Mouse (Mus musculus) heart, postnatal 0 days (tissue): ENCODE measurements around the gene Qsox1. TPM values are rescaled to one million over a fixed set of nuclear protein-coding genes. Genes with fewer than 3 reads are reported as not detected.
A peak's percentile ranks its signal among the peaks of the same experiment; 100 is the strongest.

ENCODE experiments used
- ATAC-seq: fragments of 200-750 bp; cut with Nextera tagmentation; 2 replicates; pipeline ENCODE4 v1.8.0; 2017; ENCODE audit warnings: low read depth, moderate number of reproducible peaks, moderate library complexity; ENCODE audit not compliant: insufficient read depth
- DNase-seq: peaks from one replicate; pipeline ENCODE4 v3.0.0-alpha.2; 2016; ENCODE audit warnings: low spot score
- H3K27ac ChIP-seq: fragments of 300-500 bp; sonication (generic); 2 replicates; pipeline ENCODE4 v1.5.1; 2014; ENCODE audit warnings: low read depth, mild to moderate bottlenecking
- H3K27me3 ChIP-seq: fragments of 300-500 bp; sonication (generic); 2 replicates; pipeline ENCODE4 v1.6.1; 2014; ENCODE audit warnings: low read length, mixed read lengths; ENCODE audit not compliant: control insufficient read depth, insufficient read depth
- H3K36me3 ChIP-seq: fragments of 300-500 bp; sonication (generic); replicated peaks from 2 replicates; pipeline ENCODE4 v1.6.1; 2014; ENCODE audit warnings: low read length, mixed read lengths; ENCODE audit not compliant: control insufficient read depth, insufficient read depth
- H3K4me1 ChIP-seq: fragments of 300-500 bp; sonication (generic); 2 replicates; pipeline ENCODE4 v1.6.1; 2014; ENCODE audit warnings: antibody characterized with exemption; ENCODE audit not compliant: control insufficient read depth, insufficient read depth
- H3K4me2 ChIP-seq: fragments of 300-500 bp; sonication (generic); 2 replicates; pipeline ENCODE4 v1.6.1; 2014; ENCODE audit warnings: low read depth, mild to moderate bottlenecking, low read length, moderate library complexity
- H3K4me3 ChIP-seq: fragments of 300-500 bp; sonication (generic); 2 replicates; pipeline ENCODE4 v1.5.1; 2014; ENCODE audit warnings: low read depth, low read length
- H3K9ac ChIP-seq: fragments of 300-500 bp; sonication (generic); replicated peaks from 2 replicates; pipeline ENCODE4 v1.6.1; 2014; ENCODE audit warnings: low read depth, low read length, mixed read lengths
- H3K9me3 ChIP-seq: fragments of 300-500 bp; sonication (generic); replicated peaks from 2 replicates; pipeline ENCODE4 v1.6.1; 2016; ENCODE audit warnings: low read length; ENCODE audit not compliant: control insufficient read depth
- CTCF ChIP-seq: IDR thresholded peaks from 2 replicates; pipeline ENCODE4 v1.5.1; 2016; ENCODE audit warnings: antibody characterized with exemption, control low read depth, low read depth
- EP300 ChIP-seq: IDR thresholded peaks from 2 replicates; pipeline ENCODE4 v1.6.1; 2016; ENCODE audit warnings: antibody characterized with exemption, low read depth
- WGBS: fragments of 180-500 bp; shearing (Covaris S2); extraction: QIAGEN DNeasy Blood & Tissue Kit; methylation state at CpG from one replicate; pipeline ENCODE4 v1.1.7; 2014; 5-methylcytosine and 5-hydroxymethylcytosine counted together
- polyA plus RNA-seq: library from polyadenylated mRNA; unstranded; fragments of >200 nt; fragmentation: Nextera tagmentation; extraction: Ambion mirVana; gene quantifications from 2 replicates; pipeline ENCODE4 v1.2.1, GENCODE M21; 2015
- total RNA-seq: library from RNA; depleted of rRNA; stranded (reverse); fragments of >200 nt; gene quantifications from 2 replicates; pipeline ENCODE4 v1.2.3, GENCODE M21; 2014; ENCODE audit warnings: low replicate concordance

The Qsox1 gene
- total and polyA plus RNA-seq, 2 experiments from 2014 or later = 33.2 to 64.8 TPM

DNA sequence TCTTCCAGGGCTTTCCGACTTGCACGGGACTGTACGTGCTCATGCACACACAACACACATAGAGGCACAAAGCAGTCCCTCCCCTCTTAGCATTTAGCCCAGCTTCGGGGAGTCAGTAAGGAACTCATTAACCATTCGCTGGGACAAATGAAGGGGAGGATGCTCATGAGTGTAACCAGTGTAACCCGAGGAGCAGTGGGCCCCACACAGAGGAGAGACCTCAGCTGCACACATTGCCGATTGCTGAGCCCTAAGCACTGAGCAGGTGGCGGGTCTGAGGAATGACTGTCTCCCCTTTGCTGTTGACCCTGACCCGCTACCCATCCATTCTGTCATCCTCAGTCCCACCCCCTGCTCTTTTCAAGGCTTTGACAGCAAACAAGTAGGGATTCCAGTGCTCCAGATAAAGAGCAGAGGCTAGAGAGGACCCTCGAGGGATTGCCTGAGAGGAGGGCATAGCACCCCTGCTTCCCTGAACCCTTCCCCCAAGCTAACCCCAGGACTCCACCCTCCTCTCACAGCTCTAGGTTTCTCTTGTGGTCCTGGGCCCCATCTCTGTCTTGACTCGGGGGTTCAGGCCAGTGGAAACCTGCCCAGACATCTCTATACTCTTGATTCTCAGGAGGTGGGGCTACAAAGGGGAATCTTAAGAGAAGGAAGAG is 62.0 kb downstream of the Qsox1 start:
- H3K4me1 ChIP-seq = no peaks in the 10 kb centered on the region
- 24% methylated on average over 11 of the region's 11 CpGs for WGBS
- DNase-seq = no peak

DNA sequence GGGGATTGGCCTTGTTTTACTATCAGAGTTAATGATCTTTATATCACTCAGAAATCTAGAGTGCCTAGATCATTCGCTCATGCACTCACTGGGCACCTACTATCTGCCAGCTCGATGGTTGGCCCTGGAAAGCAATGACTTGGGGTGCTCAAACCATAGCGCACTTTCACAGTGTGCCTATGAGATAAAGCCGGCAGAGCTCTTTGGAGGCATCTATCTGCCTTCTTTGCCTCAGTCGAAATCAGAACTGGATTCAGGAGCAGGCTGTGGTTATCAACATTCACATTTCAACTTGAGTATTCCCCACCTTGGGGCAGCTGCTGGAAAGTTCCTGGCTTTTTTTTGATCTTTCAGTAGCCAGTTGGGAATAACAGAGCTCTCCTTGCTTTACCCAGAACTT is 64.8 kb downstream of the Qsox1 start:
- DNase-seq (no peak), ATAC-seq (no peak)
- no peaks in the 10 kb centered on the region for H3K9me3 ChIP-seq
- peaks cover 91% of the 10 kb centered on the region for H3K27me3 ChIP-seq
- no peak overlapping the region for H3K4me2 ChIP-seq
- H3K4me3 ChIP-seq = no peak overlapping the region
- no peak overlapping the region for H3K9ac ChIP-seq
- H3K36me3 ChIP-seq = no peaks in the 10 kb centered on the region
- no peak for TF ChIP-seq CTCF
- TF ChIP-seq EP300 = no peak
- H3K27ac ChIP-seq = no peak overlapping the region
- H3K4me1 ChIP-seq = peaks cover 2% of the 10 kb centered on the region
- WGBS = 61% methylated on average over 5 of the region's 5 CpGs

More for the DNA sequence above, 62.0 kb downstream of the Qsox1 start:
- no peak overlapping the region for H3K9ac ChIP-seq
- no peaks in the 10 kb centered on the region for H3K36me3 ChIP-seq
- H3K27ac ChIP-seq = no peak overlapping the region
- no peak overlapping the region for H3K4me3 ChIP-seq
- ATAC-seq = no peak
- no peak for TF ChIP-seq CTCF
- H3K27me3 ChIP-seq = peaks cover 79% of the 10 kb centered on the region
- H3K4me2 ChIP-seq = no peak overlapping the region
- H3K9me3 ChIP-seq = no peaks in the 10 kb centered on the region

DNA sequence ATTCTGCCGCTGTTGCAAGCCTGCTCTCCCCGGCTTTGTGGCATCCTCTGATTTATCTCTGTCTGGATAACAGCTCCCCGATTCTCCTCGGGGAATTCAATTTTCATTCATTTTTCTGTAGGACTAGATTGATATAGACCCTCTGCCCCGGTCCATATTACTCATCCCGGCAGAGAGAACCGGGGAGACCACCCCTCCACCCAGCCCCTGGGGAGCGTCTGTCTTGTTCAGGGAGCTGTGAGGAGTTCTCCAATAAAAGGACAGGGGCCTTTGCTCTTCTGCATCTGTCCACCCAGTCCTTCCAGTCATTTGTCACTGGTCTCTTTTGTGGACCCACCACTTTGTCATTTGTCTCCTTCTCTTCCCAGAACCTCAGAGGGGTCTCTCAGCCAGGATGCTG is 65.7 kb downstream of the Qsox1 start:
- no peaks in the 10 kb centered on the region for H3K36me3 ChIP-seq
- no peaks in the 10 kb centered on the region for H3K9me3 ChIP-seq
- no peak for ATAC-seq
- TF ChIP-seq CTCF (no peak), EP300 (no peak)
- no peak overlapping the region for H3K9ac ChIP-seq
- DNase-seq = no peak
- H3K27ac ChIP-seq = no peak overlapping the region
- H3K4me2 ChIP-seq = no peak overlapping the region
- 19% methylated on average over 8 of the region's 8 CpGs for WGBS
- peaks cover 91% of the 10 kb centered on the region for H3K27me3 ChIP-seq
- H3K4me3 ChIP-seq = no peak overlapping the region
- peaks cover 11% of the 10 kb centered on the region for H3K4me1 ChIP-seq

DNA sequence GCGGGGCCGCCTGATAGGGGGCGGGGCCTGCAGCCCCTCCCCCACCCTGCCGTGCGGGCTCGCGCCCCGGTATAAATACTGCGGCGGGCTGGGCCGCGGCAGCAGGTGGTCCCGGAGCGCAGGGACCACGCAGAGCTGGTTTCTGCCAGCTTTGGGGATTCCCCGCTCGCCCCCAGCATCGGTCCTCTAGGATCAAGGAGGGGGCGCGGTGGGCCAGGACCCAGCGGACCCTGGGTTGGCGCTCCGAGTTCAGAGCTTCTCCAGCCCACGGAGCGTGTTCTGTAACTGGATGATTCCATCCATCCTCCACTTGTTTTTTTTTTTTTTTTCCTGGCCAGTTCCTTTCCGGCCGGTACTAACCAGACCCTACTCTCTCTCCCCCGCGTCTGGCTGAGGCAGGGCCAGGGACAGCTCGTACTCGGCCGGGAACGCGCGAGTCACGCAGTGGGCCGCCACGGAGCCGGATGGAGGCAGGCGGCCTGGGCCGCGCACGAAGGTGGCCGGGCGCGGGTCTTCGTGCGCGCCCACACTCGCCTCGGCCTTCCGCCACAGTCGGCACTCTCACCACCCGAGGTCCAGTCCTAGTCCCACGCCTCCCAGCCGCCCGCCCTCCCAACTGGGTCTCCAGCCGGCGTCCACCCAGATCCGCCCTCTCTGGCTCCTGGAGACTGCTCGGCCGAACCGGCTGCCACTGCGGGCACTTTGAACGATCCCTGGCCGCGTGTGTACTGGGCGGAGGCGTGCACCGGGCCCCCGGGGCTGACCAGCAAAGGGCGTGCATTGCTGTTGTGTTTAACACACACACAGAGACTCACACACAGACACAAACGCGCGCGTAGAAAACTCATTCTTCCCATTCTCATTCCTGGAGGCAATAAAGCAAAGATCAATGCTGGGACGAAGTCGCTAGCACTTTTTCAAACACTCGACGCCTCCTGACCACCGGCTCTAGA is 70.0 kb downstream of the Qsox1 start:
- peak overlapping the region; percentile 59 for H3K4me3 ChIP-seq
- no peak for DNase-seq
- WGBS = 1% methylated on average over 81 of the region's 81 CpGs
- no peak overlapping the region for H3K9ac ChIP-seq
- H3K36me3 ChIP-seq = no peaks in the 10 kb centered on the region
- peak overlapping the region; percentile 95 for H3K4me2 ChIP-seq
- peaks cover 24% of the 10 kb centered on the region for H3K4me1 ChIP-seq
- peak; percentile 62 for ATAC-seq
- H3K27me3 ChIP-seq = peaks cover 94% of the 10 kb centered on the region
- no peak overlapping the region for H3K27ac ChIP-seq
- no peak for TF ChIP-seq EP300
- no peak for TF ChIP-seq CTCF
- no peaks in the 10 kb centered on the region for H3K9me3 ChIP-seq

DNA sequence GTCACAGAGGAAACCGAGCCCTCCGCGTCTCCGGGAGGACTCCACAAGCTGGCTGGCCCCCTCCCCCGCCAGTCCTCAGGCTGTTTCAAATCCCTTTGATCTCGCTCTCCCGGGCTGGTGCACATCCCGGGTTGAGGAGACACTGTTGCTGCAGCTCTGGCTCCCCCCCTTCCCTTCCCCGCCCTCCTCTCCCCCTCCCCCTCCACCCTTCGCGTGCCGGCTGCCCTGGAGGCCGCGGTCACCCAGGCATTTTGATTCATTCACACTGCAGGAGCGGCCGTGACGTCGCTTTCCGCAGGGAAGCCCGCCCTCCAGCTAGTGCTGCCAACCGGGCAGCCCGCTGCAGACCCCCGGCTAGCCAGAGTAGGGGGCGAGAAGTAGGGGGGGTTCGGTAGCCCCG is 70.7 kb downstream of the Qsox1 start:
- WGBS = 0% methylated on average over 26 of the region's 26 CpGs
- ATAC-seq (0 out of 2 replicates have a peak, but pooled peaks have one; percentile 11), DNase-seq (no peak)
- Histone ChIP-seq H3K27ac (no peak overlapping the region), H3K4me1 (peaks cover 24% of the 10 kb centered on the region), H3K4me3 (peak overlapping the region; percentile 59), H3K27me3 (peaks cover 94% of the 10 kb centered on the region), H3K9ac (no peak overlapping the region), H3K9me3 (no peaks in the 10 kb centered on the region), H3K36me3 (no peaks in the 10 kb centered on the region), H3K4me2 (peak overlapping the region; percentile 95)
- TF ChIP-seq EP300 (no peak), CTCF (no peak)
